Mouse (Mus musculus) midbrain, postnatal 0 days (tissue): Measurements from ENCODE around the gene Rfx2. TPM values are rescaled to one million over a fixed set of nuclear protein-coding genes. Genes with fewer than 3 reads are reported as not detected.

Experiments
- ATAC-seq: fragments of 200-750 bp; cut with Nextera tagmentation; 2 replicates; pipeline ENCODE4 v1.8.0; 2017; ENCODE audit warnings: moderate number of reproducible peaks, mild to moderate bottlenecking, moderate TSS enrichment, moderate library complexity; ENCODE audit not compliant: low FRiP score
- DNase-seq: peaks from one replicate; pipeline ENCODE4 v3.0.0-alpha.2; 2015; ENCODE audit warnings: low spot score
- H3K27ac ChIP-seq: fragments of 300-500 bp; sonication (generic); 2 replicates; pipeline ENCODE4 v1.5.1; 2014; ENCODE audit warnings: low read depth, mild to moderate bottlenecking, low read length, mixed read lengths
- H3K27me3 ChIP-seq: fragments of 300-500 bp; sonication (generic); 2 replicates; pipeline ENCODE4 v1.6.1; 2014; ENCODE audit warnings: low read length, control low read depth, mixed read lengths; ENCODE audit not compliant: insufficient read depth
- H3K36me3 ChIP-seq: fragments of 300-500 bp; sonication (generic); 2 replicates; pipeline ENCODE4 v1.6.1; 2014; ENCODE audit warnings: low read length, control low read depth, mixed read lengths; ENCODE audit not compliant: insufficient read depth
- H3K4me1 ChIP-seq: fragments of 300-500 bp; sonication (generic); 2 replicates; pipeline ENCODE4 v1.6.1; 2014; ENCODE audit warnings: mild to moderate bottlenecking, control low read depth, antibody characterized with exemption, low read length, mixed read lengths; ENCODE audit not compliant: insufficient read depth
- H3K4me2 ChIP-seq: fragments of 300-500 bp; sonication (generic); 2 replicates; pipeline ENCODE4 v1.6.1; 2014; ENCODE audit warnings: low read depth, mild to moderate bottlenecking, low read length, mixed read lengths; ENCODE audit not compliant: poor library complexity, severe bottlenecking
- H3K4me3 ChIP-seq: fragments of 300-500 bp; sonication (generic); 2 replicates; pipeline ENCODE4 v1.5.1; 2014; ENCODE audit warnings: low read depth, mild to moderate bottlenecking, low read length, moderate library complexity
- H3K9ac ChIP-seq: fragments of 300-500 bp; sonication (generic); replicated peaks from 2 replicates; pipeline ENCODE4 v1.6.1; 2014; ENCODE audit warnings: mild to moderate bottlenecking, low read length, moderate library complexity, mixed read lengths; ENCODE audit not compliant: poor library complexity, severe bottlenecking
- H3K9me3 ChIP-seq: fragments of 300-500 bp; sonication (generic); 2 replicates; pipeline ENCODE4 v1.6.1; 2016; ENCODE audit warnings: low read length, control low read depth
- CTCF ChIP-seq: IDR thresholded peaks from 2 replicates; pipeline ENCODE4 v1.5.1; 2016; ENCODE audit warnings: antibody characterized with exemption, mild to moderate bottlenecking
- WGBS: fragments of 180-500 bp; shearing (Covaris S2); extraction: QIAGEN DNeasy Blood & Tissue Kit; methylation state at CpG from one replicate; pipeline ENCODE4 v1.1.7; 2014; 5-methylcytosine and 5-hydroxymethylcytosine counted together
- polyA plus RNA-seq: library from polyadenylated mRNA; unstranded; fragments of >200 nt; fragmentation: Nextera tagmentation; extraction: Ambion mirVana; gene quantifications from 2 replicates; pipeline ENCODE4 v1.2.1, GENCODE M21; 2015
- total RNA-seq: library from RNA; depleted of rRNA; stranded (reverse); fragments of >200 nt; gene quantifications from 2 replicates; pipeline ENCODE4 v1.2.3, GENCODE M21; 2014

Rfx2 gene
- total and polyA plus RNA-seq, 2 experiments from 2014 or later, result 3.0 to 5.7 TPM

GRCm38 (mm10) chr17:56768941-56769340 lies 61.9 kb downstream of the Rfx2 start:
- no peak overlapping the region for H3K9ac ChIP-seq
- H3K27me3 ChIP-seq, result no peaks in the 10 kb centered on the region
- no peaks in the 10 kb centered on the region for H3K9me3 ChIP-seq
- ATAC-seq, result no peak
- no peak overlapping the region for H3K4me2 ChIP-seq
- peaks cover 4% of the 10 kb centered on the region for H3K4me1 ChIP-seq
- no peak for TF ChIP-seq CTCF
- H3K27ac ChIP-seq, result no peak overlapping the region
- WGBS, result 95% methylated on average over 11 of the region's 11 CpGs
- DNase-seq, result no peak
- H3K36me3 ChIP-seq, result peaks cover 43% of the 10 kb centered on the region
- no peak overlapping the region for H3K4me3 ChIP-seq

GRCm38 (mm10) chr17:56767531-56768135 lies 63.2 kb downstream of the Rfx2 start:
- 96% methylated on average over 29 of the region's 29 CpGs for WGBS
- H3K36me3 ChIP-seq, result peaks cover 43% of the 10 kb centered on the region
- no peak for ATAC-seq
- no peak overlapping the region for H3K27ac ChIP-seq
- no peak for TF ChIP-seq CTCF
- no peaks in the 10 kb centered on the region for H3K9me3 ChIP-seq
- H3K9ac ChIP-seq, result no peak overlapping the region
- H3K4me2 ChIP-seq, result no peak overlapping the region
- no peak for DNase-seq
- peaks cover 10% of the 10 kb centered on the region for H3K4me1 ChIP-seq
- H3K27me3 ChIP-seq, result no peaks in the 10 kb centered on the region
- H3K4me3 ChIP-seq, result no peak overlapping the region

GRCm38 (mm10) chr17:56766631-56767405 lies 64.0 kb downstream of the Rfx2 start:
- no peaks in the 10 kb centered on the region for H3K9me3 ChIP-seq
- TF ChIP-seq CTCF, result no peak
- no peak overlapping the region for H3K4me2 ChIP-seq
- no peak overlapping the region for H3K9ac ChIP-seq
- no peak overlapping the region for H3K4me3 ChIP-seq
- peaks cover 43% of the 10 kb centered on the region for H3K36me3 ChIP-seq
- DNase-seq (no peak), ATAC-seq (no peak)
- no peak overlapping the region for H3K27ac ChIP-seq
- no peaks in the 10 kb centered on the region for H3K27me3 ChIP-seq
- peaks cover 13% of the 10 kb centered on the region for H3K4me1 ChIP-seq
- 92% methylated on average over 27 of the region's 27 CpGs for WGBS

GRCm38 (mm10) chr17:56765431-56765830 lies 65.4 kb downstream of the Rfx2 start:
- H3K9ac ChIP-seq, result peak overlapping the region; percentile 82
- no peaks in the 10 kb centered on the region for H3K9me3 ChIP-seq
- 63% methylated on average over 12 of the region's 12 CpGs for WGBS
- peaks cover 37% of the 10 kb centered on the region for H3K36me3 ChIP-seq
- DNase-seq (no peak), ATAC-seq (no peak)
- H3K4me1 ChIP-seq, result peaks cover 15% of the 10 kb centered on the region
- no peak for TF ChIP-seq CTCF
- peak overlapping the region; percentile 96; the same call in 1 of the 2 replicates for H3K27ac ChIP-seq
- H3K27me3 ChIP-seq, result no peaks in the 10 kb centered on the region
- peak overlapping the region; percentile 73 for H3K4me2 ChIP-seq
- H3K4me3 ChIP-seq, result peak overlapping the region; percentile 63

DNA sequence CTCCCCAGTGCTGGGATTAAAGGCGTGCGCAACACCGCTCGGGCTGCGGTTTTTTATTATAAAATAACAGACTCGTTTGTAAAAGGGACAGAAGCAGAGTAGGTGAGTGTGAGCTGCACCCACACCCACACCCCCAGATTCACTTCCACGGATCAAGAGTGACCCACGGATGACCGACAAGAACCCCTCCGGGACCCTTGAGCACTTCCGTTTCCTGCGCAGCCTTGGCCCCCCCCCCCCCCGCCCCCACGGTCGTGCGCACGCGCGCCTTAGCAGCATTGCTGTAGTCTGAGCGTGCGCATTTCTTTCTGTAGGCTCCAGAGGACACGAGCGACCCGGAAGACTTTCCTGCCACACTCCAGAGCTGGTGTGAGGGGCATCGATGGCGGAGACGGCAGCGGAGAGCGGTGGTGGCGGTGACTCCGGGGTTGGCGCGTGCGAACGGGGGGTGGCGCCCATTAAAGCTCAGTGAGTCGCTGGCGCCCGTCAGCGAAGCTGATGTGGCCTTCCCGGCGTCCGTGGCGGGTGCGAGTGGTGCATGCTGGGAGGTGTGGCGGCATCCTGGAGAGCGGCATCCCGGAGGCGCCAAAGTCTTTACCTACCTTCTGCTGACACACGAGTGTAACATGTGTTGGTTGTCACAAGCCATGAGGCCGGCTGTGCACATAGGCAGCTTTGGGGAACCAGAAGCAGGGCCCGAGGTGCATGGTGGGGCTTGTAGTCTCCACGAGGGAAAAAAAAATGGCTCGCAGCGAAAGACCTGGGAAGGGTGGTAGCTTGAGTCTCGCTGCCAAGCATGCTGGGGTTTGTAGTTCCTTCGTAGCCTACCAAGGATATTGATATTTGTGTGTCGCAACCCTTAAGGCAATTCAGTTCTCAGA lies 66.1 kb downstream of the Rfx2 start, which contains the start of gene Dus3l:
Gene Dus3l, plus strand, starts transcription at position 284 of the 881 bp plus-strand sequence.
- Histone ChIP-seq H3K4me2 (peak within 1 kb of the TSS; percentile 73), H3K9ac (peak within 1 kb of the TSS; percentile 82), H3K27ac (peak within 1 kb of the TSS; percentile 96), H3K36me3 (peaks cover 30% of the 10 kb centered on the region), H3K4me1 (peaks cover 15% of the 10 kb centered on the region), H3K9me3 (no peaks in the 10 kb centered on the region), H3K4me3 (peak within 1 kb of the TSS; percentile 63), H3K27me3 (0 out of 2 replicates have a peak, but pooled peaks cover 3% of the 10 kb centered on the region)
- peak; percentile 96 for DNase-seq
- ATAC-seq, result peak; percentile 87
- WGBS, result 2% methylated on average over 56 of the region's 58 CpGs
- TF ChIP-seq CTCF, result no peak
